Mouse (Mus musculus) hematopoietic stem cell, adult 5-6 weeks (primary cell): ENCODE data around the gene Xpnpep1. TPM values are rescaled to one million over a fixed set of nuclear protein-coding genes. Genes with fewer than 3 reads are reported as not detected.

Experiments used
- ATAC-seq, 2 experiments: fragments of 125-278 bp in 1 of 2; replicated peaks in 1 of 2; 2 replicates each; pipeline ENCODE4 v1.8.0; 2016 to 2017; ENCODE audit warnings: inconsistent platforms in 2 of 2, mild to moderate bottlenecking in 2 of 2, moderate number of reproducible peaks in 2 of 2, low read depth in 1 of 2, moderate TSS enrichment in 1 of 2; ENCODE audit not compliant: low FRiP score in 2 of 2, poor library complexity in 2 of 2, severe bottlenecking in 2 of 2, insufficient read depth in 1 of 2, low TSS enrichment in 1 of 2
- total RNA-seq: library from RNA; stranded (forward); fragments of 172-1452, 232-1000 nt; gene quantifications from 2 replicates; pipeline ENCODE4 v1.2.3, GENCODE M21; 2017

Xpnpep1 gene
- total RNA-seq, result 31.7 and 51.9 TPM in 2 replicates

- no peak for ATAC-seq
Observed at GRCm38 (mm10) chr19:53040164-53041132, at the start of gene Xpnpep1. TSS of gene Xpnpep1 (minus strand) at chr19:53040214.

DNA sequence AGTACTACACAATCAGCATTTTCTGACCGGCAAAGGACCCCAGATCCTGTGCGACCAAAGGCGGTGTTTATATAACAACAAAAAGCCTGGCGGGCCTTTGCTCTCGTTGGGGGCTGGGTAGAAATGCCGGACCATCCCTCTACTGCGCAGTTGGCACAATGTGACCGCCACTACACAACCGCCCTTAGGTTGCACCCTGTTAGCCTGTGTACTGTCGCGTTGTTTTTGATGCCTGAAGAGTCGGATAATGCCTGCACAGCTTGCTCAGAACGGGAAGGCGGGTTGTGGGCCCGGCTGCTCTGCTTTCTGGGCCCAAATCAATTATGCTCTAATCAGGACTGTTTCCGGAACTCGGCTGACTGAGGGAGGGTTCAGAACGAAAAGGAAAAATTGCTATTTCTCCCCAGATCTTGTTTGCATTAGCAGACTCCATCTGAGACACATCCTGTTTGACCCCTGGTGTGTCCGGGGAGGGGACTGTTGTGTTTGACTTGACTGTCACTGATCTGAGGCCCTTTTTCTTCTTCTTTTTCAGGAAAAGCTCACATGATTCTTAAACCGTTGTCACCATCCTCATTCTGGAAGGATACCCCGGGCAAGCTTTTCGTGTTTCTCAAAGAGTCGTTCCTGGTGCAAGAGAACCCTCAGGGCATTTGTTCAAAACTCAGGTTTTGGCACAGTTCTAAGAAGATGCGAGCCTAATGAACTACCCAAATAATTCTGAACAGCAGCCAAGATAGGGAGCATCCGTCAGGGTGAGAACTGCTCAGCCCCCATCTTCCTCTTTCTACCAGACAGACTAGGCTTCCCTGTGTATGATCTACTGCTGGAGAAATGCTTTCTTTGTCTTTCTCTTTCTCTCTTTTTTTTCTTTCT is 47.5 kb upstream of the Xpnpep1 start:
- peak; percentile 42 to 51; a peak in 2 of 4 replicates for ATAC-seq

DNA sequence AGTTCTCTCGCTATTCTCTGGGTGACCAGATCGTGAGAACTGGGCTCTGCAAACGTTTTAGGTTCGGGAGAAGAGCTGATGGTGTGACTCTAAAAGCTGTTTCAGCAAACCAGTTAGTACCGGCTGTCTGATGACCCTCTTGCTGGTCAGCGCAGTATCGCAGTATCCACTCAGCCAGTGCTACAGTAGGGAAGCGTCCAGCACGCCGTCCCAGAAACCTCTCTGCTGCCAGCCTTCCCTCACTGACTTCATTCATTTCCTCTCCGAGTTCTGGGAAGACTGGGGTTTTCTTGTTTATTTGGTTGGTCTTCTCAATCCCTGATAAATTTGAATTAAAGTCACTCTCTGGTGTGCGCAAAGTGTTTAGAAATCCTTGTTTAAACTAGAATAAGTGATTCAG is 46.8 kb upstream of the Xpnpep1 start:
- ATAC-seq, result no peak

- ATAC-seq, result no peak
Observed at GRCm38 (mm10) chr19:53084735-53085134, 44.7 kb upstream of the Xpnpep1 start.

DNA sequence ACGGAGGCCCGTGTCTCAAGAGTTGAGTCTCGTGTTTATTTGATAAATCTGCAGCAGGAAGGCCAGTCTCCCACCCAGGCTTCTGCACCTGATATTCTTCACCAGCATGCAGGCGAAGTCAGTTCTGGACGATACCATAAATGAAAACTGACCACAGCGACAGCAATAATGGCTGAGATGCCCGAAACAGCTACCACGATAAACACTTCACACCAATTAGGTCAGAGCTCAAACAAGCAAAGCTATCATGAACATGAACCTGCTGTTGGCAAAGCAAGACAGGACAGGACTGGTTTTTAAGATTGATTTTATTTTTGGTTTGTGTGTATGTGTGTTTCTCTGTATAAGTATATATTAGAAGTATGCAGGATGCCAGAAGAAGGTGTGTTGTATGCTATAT is 42.8 kb upstream of the Xpnpep1 start:
- ATAC-seq, result no peak

DNA sequence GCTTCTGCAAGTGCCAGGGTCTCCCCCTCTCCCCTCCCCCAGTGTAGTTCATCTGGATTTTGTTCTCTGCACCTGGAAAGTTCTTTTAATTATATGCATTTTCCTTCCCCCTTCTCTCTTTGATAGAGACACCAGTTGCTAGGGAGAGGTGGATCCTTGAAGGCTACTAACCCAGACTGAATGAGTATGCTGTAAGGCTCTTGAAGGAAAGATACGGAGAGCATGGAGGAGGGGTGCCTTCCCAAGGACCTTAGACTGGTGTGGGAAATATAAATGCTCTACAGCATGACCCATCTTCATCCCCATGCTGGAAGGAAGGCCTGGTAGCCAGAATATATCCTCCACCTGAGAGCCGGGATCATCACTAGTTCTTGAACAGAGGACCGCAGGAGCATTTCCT is 41.3 kb upstream of the Xpnpep1 start:
- ATAC-seq, result no peak

- no peak for ATAC-seq
Observed at GRCm38 (mm10) chr19:53080921-53081320, 40.9 kb upstream of the Xpnpep1 start.

DNA sequence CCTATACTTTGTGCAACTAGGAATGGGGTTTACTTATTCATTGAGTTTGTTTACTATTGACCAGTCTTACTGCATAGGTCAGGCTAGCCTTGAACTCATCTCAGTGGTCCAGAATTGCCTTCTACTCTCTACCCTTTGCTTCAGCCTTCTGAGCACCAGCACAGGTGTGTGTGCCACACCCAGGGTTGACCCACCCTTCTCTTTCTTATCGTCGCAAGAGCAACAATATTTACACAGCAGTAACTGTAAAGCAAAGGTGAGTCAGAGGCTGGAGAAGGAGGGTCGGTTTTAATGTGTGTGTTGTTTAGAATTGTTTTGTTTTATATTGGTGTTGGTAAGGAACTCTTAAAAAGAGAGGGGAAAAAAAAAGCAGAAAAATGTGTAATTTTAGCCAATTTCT is 40.5 kb upstream of the Xpnpep1 start:
- ATAC-seq, result no peak

DNA sequence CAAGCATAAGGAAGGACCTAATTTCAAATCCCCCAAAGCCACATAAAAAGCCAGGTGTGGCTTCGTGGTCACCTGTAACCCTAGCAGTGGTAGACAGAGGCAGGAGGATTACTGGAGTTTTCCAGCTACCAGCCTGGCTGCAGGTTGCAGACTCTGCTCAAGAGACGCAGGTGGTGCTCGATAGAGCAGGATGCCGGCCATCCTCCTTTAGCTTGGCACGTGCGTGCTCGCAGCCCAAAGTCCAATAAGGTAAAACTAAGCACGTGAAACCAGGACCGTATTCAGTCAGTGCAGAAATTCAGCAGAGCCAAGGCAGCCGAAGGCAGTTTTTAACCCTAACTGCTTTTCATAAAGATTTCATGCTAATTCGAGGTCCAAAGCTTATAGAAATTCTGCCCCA is 40.0 kb upstream of the Xpnpep1 start:
- ATAC-seq, result no peak

DNA sequence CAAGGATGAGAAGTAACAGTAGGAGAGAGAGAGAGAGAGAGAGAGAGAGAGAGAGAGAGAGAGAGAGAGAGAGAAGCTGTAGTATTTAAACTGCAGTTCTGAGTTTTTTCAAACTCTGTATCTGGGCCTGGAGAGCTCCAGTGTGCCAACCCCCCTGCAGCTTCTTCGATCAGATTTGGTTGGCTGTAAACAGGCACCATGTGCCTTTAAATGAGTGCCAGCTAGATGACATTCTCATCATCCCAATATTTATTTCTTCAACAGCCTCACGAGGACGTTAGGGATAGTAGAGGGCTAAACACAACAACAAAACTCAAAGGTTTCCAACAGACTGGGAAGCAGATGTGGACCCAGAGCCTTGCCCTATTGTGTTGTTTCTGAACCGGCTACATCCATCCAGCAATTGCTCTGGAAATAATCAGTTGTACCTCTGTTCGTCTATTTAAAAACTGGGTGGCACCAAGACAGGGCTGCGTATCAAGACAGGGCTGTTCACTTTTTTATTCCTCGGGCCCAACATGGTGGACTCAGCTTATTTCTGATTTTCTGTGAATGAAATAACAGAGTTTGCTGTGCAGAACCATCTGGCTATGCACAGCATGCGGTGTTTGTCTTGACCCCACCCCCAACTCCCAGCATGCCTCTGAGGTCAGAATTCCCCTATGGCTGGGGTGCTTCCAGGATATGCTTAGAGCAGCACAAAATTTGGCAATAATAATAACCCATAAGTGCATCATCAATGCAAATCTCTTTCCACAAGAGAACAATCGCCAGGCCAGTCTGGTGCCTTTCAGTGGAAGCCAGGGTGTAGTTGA is 38.5 kb upstream of the Xpnpep1 start:
- no peak for ATAC-seq

GRCm38 (mm10) chr19:53077278-53077677 is 37.3 kb upstream of the Xpnpep1 start:
- no peak for ATAC-seq

DNA sequence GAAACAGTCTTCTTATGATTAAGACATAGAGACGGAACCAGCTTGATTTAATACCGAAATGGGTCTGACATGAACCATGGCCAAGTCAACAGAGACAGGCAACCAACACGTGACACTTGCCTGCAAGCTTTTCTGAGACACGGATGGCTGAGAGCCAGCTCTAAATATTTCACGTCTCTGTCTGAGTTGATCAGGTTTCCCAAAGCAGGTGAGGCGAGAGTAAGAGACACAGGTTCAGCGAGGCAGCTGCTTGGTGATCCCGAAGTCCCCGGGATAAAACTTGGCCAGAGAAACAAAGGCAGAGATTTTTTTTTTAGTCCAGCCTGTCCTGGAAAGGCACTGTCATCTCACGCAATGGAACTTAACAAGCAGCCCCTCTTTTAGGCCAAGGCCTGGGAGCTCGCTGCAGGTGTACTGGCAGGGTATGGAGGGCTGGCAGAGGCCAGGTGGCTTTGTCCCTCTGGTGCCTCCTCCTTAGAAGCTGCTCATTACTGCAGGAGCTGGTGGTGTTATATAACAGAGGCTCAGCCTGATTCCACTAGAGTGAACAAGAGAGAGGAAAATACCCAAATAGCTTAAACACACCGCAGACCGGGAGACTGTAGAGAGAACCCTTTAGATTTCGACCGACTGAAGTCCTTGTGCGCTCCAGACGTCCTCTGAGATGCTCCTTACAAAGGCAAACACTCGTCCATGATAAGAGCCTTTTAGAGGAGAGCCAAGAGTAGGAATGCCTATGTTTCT is 36.4 kb upstream of the Xpnpep1 start:
- no peak for ATAC-seq

- no peak for ATAC-seq
Observed at GRCm38 (mm10) chr19:53075896-53076237, 35.9 kb upstream of the Xpnpep1 start.

DNA sequence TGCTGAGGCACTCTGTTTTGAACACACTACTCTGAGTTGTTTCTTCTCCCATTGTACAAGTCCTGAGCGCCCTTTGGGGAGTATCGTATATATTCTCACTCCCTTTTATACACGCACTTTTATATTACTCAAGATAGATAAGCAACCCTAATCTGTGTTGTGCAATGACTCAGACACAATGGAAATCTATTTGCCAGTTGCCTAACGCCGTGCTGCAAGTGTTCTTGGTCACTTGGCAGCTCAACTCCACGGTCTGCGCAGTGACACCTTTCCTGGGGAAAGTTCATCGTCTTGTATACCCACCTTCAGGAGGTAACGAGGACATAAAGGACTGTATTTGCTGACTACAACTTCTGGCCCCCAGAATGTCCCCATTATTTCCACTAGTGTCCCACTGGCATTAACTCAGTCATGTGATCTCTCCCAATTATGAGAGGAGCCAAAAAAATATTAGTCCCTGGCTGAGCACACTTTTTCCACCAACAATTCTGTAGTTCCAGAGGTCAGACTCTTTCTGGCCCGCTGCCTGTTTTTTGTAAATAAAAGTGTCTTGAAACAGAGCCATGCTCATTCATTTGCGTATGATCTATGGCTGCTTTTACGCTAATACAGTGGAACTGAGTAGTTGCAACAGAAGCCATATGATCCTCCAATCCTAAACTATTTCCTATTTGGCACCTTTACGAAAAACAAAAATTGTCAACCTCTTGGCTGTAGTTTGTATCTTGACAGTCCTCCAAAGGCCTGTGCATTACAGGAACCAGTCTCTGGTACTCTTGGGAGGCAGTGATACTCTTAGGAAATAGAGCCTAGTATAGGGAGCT is 35.1 kb upstream of the Xpnpep1 start:
- no peak for ATAC-seq

DNA sequence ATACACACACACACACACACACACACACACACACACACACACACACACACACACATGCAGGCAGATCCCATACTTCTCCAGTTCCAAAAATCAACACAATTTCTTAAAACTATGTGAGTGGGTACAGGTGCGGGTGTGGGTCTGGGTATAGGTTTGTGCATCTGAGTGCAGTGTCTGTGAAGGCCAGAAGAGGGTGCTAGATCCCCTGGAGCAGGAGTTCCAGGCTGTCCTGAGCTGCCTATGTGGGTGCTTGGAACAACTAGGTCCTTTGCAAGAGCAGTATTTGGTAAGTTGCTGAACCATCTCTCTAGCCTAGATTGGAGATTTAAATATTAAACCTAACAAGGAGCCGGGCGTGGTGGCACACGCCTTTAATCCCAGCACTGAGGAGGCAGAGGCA is 33.5 kb upstream of the Xpnpep1 start:
- ATAC-seq, result 0 out of 4 replicates have a peak, but pooled peaks of 1 of the 2 experiments have one; percentile 17

DNA sequence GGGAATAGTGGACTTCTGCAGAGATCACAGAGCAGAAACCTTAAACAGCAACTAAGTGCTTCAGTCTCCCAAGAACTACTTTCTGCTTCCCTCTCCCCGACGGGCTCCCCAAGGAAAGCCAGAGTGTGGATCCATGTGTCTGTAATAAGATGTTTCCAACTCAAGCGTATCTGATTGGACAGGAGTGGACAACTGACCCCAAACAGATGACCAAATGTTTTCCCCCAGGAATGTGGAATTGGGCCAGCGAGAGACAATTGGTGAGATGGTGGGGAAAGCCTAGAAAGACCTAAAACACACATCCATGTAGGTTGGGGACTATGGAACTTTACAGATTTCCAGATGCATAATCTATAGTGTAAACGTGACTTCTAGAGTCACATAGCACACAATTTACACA is 32.4 kb upstream of the Xpnpep1 start:
- no peak for ATAC-seq
